Mouse (Mus musculus) heart, postnatal 0 days (tissue): Measurements from ENCODE around the gene Lgals3.

Experiments
- CTCF ChIP-seq: IDR thresholded peaks from 2 replicates; pipeline ENCODE4 v1.5.1; 2016; ENCODE audit warnings: antibody characterized with exemption, control low read depth, low read depth
- EP300 ChIP-seq: IDR thresholded peaks from 2 replicates; pipeline ENCODE4 v1.6.1; 2016; ENCODE audit warnings: antibody characterized with exemption, low read depth

DNA sequence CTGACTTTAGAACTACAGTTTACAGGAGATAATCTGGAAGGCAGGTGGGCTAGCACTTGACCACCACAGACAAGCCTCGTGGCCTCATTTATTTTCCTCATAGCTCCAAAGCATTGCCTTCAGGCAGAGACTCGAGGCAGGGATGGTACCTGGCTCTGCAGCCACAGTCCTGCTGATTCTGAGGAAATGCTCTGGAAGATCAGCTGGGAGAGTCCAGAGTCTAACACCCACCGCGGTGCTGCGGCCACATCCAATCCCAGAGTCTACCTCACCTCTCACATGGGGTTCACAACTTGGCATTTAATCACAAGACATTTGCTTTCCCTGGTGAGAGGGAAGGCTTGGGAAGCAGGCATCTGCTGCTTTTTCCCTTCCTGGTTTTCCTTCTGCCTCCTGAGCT lies 12.6 kb upstream of the Lgals3 start:
- TF ChIP-seq EP300 (no peak), CTCF (no peak)
